Mouse (Mus musculus): ENCODE measurements around the gene Slc7a5.
A peak's percentile ranks its signal among the peaks of the same experiment; 100 is the strongest.

The Slc7a5 gene

GRCm38 (mm10) chr8:121884181-121884580, 23.3 kb downstream of the Slc7a5 start:
- no peak for DNase-seq (ENCODE audit: low spot score in 2 of 2)

DNA sequence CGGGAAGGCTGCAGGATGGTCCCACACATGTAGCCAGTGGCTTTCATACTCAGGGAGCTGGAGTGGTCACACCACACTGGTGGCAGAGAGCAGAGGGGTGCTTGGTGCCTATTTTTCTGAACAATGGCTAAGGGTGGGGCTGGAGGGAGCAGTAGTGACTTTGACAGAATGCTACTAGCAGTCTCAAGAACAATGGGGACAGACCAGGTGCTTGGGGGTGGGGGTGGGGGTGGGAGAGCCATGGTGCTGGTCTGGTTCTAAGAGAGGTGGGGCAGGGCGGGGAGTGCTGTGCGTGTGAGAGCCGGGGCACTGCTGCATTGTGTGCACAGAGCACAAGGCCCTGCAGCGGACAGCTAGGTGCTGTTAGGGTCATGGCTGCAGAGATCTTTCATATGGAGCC, 25.6 kb downstream of the Slc7a5 start:
- no peak for DNase-seq (ENCODE audit: low spot score in 2 of 2)

GRCm38 (mm10) chr8:121880818-121881217, 26.7 kb downstream of the Slc7a5 start:
- no peak for DNase-seq (ENCODE audit: low spot score in 2 of 2)

DNA sequence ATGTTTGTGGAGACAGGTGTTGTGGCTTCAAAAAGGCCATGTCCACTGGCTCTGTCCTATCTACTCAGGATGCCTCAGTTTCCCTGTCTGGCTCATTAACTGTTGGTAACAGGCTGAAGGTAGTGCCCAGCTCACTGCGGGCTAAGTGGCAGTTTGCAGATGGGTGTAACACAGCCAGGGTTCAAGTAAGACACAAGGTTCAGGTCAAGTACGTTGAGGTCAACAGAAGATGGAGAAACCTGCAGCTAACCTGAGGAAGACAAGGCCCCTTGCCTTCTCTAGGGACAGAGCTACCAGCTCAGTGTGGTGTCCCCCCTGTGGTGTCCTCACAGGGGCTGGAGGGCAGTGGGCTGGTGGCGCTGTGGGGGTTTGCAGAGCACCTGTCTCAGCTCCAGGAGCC, 27.8 kb downstream of the Slc7a5 start:
- no peak for DNase-seq (ENCODE audit: low spot score in 2 of 2)

DNA sequence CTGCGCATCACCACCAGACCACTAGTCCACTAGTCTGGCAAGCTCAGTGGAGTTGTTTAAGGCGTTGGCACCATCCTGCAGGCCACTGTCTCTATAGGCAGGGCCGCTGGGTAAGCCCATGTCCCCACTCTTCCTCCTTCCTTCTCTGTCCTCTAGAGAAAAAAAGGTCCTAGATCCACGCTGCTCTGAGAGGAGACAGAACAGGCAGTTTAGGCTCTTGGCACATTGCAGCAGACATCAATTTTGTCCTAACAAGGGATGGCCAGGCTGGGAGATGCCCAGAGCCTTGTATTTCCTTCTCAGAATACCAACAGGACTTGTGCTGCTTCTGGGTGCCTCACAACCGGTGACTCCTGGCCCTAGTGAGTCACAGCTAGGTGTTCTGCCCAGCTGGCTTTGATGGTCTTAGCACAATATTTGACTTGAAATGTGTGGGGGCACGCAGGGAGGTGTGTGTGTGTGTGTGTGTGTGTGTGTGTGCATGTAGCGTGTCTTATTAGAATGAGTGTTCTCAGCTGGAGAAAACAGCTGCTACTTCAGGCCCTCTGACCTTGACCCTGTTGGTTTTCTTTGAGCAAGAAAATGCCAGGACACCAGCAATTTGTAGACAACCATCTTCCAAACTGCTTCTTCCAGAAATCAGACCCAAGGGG, 29.5 kb downstream of the Slc7a5 start:
- DNase-seq (ENCODE audit: low spot score in 2 of 2): no peak

- no peak for DNase-seq (ENCODE audit: low spot score in 2 of 2)
Observed at GRCm38 (mm10) chr8:121877212-121877611, 30.3 kb downstream of the Slc7a5 start.

DNA sequence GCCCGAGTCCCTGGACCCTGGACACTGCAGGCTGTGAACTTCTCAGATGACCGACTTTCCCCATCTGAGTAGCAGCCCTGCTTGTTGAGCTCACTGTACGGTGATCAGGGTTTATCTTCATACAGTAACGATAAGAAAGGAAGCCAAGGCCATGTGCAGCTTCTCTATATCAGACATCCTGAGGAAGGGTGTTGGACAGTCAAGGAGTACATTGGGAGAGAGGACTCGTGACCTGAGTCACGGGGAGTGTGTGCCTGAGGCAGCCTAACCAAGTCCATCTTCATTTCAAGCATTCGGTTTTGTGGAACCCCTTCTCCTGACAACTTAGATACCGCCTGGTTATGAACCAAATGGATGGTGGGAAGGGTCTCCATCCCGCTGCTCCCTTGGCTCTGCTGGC, 32.0 kb downstream of the Slc7a5 start:
- DNase-seq (ENCODE audit: low spot score in 2 of 2): no peak

- DNase-seq (ENCODE audit: low spot score in 2 of 2): peak in 1 of 2 experiments; percentile 36
Observed at GRCm38 (mm10) chr8:121875045-121875444, 32.4 kb downstream of the Slc7a5 start.

DNA sequence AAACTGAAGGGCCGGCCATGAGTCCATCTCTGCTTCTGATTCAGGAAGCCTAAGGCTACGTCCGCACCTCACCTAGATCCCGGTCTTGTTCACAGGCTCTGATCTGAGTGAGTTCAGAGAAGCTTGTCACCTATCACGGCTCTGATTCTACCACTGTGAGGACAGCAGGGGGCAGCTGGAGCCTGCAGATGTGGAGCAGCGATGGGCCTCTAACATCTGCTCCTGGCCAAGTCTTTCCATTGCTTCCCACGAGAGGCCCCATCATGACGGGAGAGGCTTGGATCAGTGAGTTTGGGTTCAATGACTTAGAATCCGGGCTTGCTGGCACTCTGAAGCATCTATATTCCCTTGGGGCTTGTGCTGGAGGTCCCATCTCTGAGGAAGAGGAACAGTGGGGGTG, 33.5 kb downstream of the Slc7a5 start:
- DNase-seq (ENCODE audit: low spot score in 2 of 2): no peak

GRCm38 (mm10) chr8:121871833-121872440, 35.6 kb downstream of the Slc7a5 start:
- no peak for DNase-seq (ENCODE audit: low spot score in 2 of 2)

- no peak for DNase-seq (ENCODE audit: low spot score in 2 of 2)
Observed at GRCm38 (mm10) chr8:121870190-121870589, 37.3 kb downstream of the Slc7a5 start.

DNA sequence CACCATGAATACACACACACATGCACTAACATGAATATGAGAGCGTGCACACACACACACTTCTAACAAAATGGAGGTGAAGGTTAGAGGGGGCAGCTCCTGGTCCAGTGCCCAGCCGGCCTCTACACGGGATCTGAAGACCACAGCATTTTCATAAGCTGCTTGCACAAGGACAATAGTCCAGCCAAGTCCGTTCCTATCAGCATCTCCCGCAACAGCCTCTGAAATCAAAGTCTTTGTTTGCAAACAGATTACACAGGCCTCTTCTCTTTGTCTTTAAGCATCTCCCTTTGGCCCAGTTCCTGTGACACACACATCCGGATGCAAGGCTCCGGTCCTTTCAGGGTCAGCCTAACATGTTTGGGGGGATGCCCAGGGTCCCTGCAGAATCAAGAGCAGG, 38.6 kb downstream of the Slc7a5 start:
- DNase-seq (ENCODE audit: low spot score in 2 of 2): no peak

GRCm38 (mm10) chr8:121868196-121868595, 39.3 kb downstream of the Slc7a5 start:
- DNase-seq (ENCODE audit: low spot score in 2 of 2): no peak

GRCm38 (mm10) chr8:121865356-121865755, 42.1 kb downstream of the Slc7a5 start:
- DNase-seq (ENCODE audit: low spot score in 2 of 2): no peak

DNA sequence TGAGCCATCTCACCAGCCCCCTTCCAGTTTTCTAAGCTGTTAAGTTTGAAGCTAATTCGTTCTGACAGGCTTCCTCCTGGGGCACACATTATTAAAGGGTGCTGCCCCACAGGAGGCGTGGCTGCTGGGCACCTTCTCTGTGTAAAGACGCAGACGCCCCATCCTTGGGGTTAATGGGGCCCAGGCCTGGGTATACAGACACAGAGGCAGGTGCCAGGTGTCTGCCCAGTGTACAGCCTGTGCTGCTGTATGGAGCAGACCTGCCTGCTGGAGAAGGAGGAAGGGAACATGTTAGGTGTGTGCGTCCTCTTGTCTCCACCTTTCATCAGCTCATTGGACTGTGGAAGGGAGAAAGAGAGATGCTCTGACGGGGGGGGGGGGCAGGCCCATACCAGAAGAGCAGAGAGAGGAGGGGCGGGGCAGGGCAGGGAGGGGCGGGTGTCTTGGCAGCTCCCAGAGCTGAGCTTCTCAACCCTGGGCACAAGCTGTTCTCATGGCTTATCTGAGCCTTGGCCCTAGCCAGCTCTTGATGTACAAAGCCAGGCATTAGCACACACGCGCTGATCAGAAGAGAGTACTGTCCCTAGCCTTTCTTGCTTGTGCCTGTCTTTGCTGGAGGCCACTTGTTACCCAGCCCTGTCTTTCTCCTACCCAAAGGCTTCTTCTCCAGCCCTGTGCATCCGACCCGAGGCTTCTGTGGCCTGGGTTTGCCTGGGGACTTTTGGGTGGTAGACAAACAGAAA, 45.5 kb downstream of the Slc7a5 start:
- no peak for DNase-seq (ENCODE audit: low spot score in 2 of 2)

- no peak for DNase-seq (ENCODE audit: low spot score in 2 of 2)
Observed at GRCm38 (mm10) chr8:121861276-121861675, 46.2 kb downstream of the Slc7a5 start.

DNA sequence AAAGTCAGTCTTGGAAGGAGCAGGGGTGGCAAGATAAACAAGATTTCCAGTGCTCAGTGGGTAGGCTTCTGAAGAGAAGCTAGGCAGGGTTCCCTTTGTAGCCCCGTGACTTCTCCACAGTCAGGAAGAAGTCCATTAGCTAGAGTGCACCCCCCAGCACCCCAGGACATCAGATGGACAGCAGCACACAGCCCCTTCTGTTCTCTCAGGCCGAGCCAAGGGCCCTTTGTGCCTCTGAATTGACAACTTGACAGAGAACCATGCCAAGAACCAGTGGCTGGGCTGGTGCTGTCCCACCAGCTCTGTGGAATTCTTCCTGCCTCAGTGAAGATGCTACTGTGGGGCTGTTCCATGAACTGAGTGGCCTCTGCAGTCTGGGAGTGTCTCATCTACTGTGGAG, 49.7 kb downstream of the Slc7a5 start:
- no peak for DNase-seq (ENCODE audit: low spot score in 2 of 2)

GRCm38 (mm10) chr8:121857331-121857730, 50.2 kb downstream of the Slc7a5 start:
- DNase-seq (ENCODE audit: low spot score in 2 of 2): no peak

GRCm38 (mm10) chr8:121856071-121856746, 51.3 kb downstream of the Slc7a5 start:
- no peak for DNase-seq (ENCODE audit: low spot score in 2 of 2)

DNA sequence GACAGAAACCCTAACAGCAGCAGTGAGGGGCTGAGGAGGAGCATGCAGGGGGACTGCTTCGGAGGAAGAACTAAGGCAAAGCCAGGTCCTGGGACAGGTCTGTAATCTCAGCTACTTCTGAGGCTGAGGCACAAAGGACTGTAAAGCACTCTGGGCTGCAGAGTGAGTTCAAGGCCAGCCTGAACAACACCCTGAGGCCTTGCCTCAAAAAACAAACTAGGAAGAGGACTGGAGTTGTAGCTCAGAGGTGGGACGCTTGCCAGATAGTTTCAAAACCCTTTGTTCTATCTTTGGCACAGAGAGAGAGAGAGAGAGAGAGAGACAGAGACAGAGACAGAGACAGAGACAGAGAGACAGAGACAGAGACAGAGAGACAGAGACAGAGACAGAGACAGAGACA, 53.9 kb downstream of the Slc7a5 start:
- DNase-seq (ENCODE audit: low spot score in 2 of 2): no peak

GRCm38 (mm10) chr8:121852464-121852863, 55.0 kb downstream of the Slc7a5 start:
- DNase-seq (ENCODE audit: low spot score in 2 of 2): no peak

DNA sequence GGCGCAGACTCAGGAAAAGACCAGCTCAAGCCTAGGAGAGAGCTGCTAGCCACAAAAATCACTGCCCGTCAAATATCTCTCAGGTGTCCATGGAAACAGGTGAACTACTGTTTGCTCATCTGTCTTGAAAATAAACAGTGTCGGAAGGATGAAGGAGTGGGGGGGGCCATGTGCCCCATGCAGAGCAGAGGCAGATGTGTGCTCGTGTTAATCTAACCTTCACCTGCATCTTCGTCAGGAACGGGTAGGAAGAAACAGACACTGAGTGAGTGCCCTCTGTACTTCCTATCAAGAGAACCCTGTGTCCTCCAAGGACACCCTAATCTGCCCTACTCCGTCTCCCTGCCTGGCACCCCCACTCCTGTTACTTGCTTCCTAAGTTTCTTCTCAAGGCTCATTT, 55.8 kb downstream of the Slc7a5 start:
- DNase-seq (ENCODE audit: low spot score in 2 of 2): no peak
